In the genomic region with DNA sequence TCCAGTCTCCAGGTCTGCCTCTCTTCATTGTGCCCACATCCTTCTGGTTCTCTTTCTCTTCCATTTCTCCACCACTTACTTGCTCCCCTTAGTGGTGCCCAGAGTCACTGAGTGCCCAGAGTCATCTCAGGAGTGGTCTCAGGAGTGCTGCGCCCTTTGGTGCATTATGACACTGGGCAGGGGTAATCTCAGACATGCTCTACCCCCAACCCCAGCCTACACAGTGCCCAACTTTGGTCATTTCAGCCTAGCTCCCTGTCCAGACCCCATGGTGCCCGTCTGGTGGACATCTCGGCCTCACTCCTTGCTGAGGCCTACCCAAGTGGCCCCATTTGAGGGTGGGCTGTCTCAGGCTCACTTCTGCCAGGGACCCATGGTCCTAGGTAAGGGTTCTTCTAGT, we compare ENCODE assay signal across 12 mouse cellular contexts.
"Had no signal": no experiment of that assay in that cellular context is flagged by ENCODE, and none has a peak within 500 bp of the region (broad histone marks: within the 10 kb centered on the region; RNA-seq: fewer than 3 reads in every experiment).

No protein-coding gene starts in this region.

- DNase-seq: kidney, adult 11 months; kidney, adult 9 months; kidney, postnatal 36 days; layer of hippocampus, adult 9-11 months; layer of hippocampus, postnatal 36 days; lung, adult 2 months; lung, postnatal 36 days; right cerebral cortex, postnatal 14 days; thymus, postnatal 4 days had no signal

- ATAC-seq: lung, postnatal 0 days had no signal

- H3K9ac ChIP-seq: liver, embryonic 14.5 days had no signal

- H3K27ac ChIP-seq: kidney, postnatal 0 days; liver, embryonic 14.5 days had no signal
